Mouse (Mus musculus) hindbrain, embryonic 10.5 days (tissue): ENCODE measurements at regions not wholly inside any gene's neighbourhood (a gene's known extent, or its start where the extent isn't known, plus 50 kb on each side); places are given as distances from the start of the nearest gene placed in this dataset.

ENCODE experiments used
- DNase-seq: peaks from one replicate; pipeline ENCODE4 v3.0.0-alpha.2; 2017; ENCODE audit warnings: low spot score
- H3K27ac ChIP-seq: fragments of 300-500 bp; sonication (generic); 2 replicates; pipeline ENCODE4 v1.5.1; 2016; ENCODE audit warnings: mild to moderate bottlenecking, moderate library complexity
- H3K27me3 ChIP-seq: fragments of 300-500 bp; sonication (generic); 2 replicates; pipeline ENCODE4 v1.6.1; 2016; ENCODE audit warnings: mild to moderate bottlenecking; ENCODE audit not compliant: poor library complexity, insufficient read depth, severe bottlenecking
- H3K36me3 ChIP-seq: fragments of 300-500 bp; sonication (generic); 2 replicates; pipeline ENCODE4 v1.6.1; 2016; ENCODE audit warnings: mild to moderate bottlenecking, moderate library complexity
- H3K4me1 ChIP-seq: fragments of 300-500 bp; sonication (generic); replicated peaks from 2 replicates; pipeline ENCODE4 v1.6.1; 2016; ENCODE audit warnings: mild to moderate bottlenecking
- H3K4me3 ChIP-seq: fragments of 300-500 bp; sonication (generic); 2 replicates; pipeline ENCODE4 v1.5.1; 2016; ENCODE audit warnings: mild to moderate bottlenecking, moderate library complexity
- H3K9me3 ChIP-seq: fragments of 300-500 bp; sonication (generic); 2 replicates; pipeline ENCODE4 v1.6.1; 2016; ENCODE audit warnings: mild to moderate bottlenecking, moderate library complexity
- WGBS: fragments of 180-500 bp; shearing (Covaris S2); methylation state at CpG from one replicate; pipeline ENCODE4 v1.1.7; 2016; 5-methylcytosine and 5-hydroxymethylcytosine counted together

DNA sequence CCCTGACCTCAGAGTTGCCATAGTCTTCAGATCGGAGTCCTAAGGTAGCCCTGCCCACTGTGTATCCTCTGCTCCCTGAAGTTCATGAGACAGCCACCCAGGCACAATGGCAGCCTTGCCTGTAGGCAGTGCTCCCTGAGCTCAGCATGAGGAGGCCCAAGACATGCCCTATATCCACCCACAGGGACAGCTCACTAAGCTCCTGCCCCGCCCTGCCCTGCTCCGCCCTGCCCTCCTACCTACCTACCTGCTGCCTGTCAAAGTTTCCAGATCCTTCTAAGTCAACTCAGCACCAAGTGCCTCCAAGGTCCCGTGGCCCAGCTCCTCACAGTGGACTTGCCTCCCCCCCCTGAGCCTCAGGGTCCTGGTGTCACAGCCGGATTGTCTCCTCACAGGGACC, 168.9 kb downstream of the Bcl11b start:
- no peak overlapping the region for H3K4me3 ChIP-seq
- H3K36me3 ChIP-seq: no peaks in the 10 kb centered on the region
- peaks cover 25% of the 10 kb centered on the region for H3K4me1 ChIP-seq
- WGBS: 89% methylated on average over 5 of the region's 5 CpGs
- H3K27me3 ChIP-seq: 0 out of 2 replicates have a peak, but pooled peaks cover 6% of the 10 kb centered on the region
- H3K9me3 ChIP-seq: no peaks in the 10 kb centered on the region
- H3K27ac ChIP-seq: 0 out of 2 replicates have a peak overlapping the region, but pooled peaks have one; percentile 43
- no peak for DNase-seq

GRCm38 (mm10) chr12:107837741-107838140, 165.7 kb downstream of the Bcl11b start:
- DNase-seq: no peak
- 0 out of 2 replicates have a peak, but pooled peaks cover 6% of the 10 kb centered on the region for H3K4me1 ChIP-seq
- H3K27me3 ChIP-seq: 0 out of 2 replicates have a peak, but pooled peaks cover 2% of the 10 kb centered on the region
- no peak overlapping the region for H3K27ac ChIP-seq
- no peaks in the 10 kb centered on the region for H3K36me3 ChIP-seq
- 93% methylated on average over 12 of the region's 12 CpGs for WGBS
- H3K9me3 ChIP-seq: no peaks in the 10 kb centered on the region
- no peak overlapping the region for H3K4me3 ChIP-seq

DNA sequence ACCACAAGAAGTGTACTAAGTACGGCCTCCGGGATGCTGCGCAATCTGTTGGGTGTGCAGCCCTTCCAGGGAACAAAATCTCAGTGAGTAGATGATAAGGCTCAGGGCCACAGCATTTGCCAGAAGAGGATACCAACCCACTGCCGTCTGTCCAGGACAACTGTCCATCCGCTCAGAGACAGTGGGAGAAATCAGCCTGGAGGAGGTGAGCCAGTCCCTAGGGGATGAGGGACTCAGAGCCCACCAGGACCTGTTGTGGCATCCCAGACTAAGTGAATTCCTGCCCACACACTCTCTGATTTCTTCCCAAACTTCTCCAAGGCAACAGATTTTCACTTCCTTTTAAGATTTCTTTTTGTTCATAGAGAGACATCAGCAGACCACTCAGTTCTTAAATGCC, 158.8 kb downstream of the Bcl11b start:
- Histone ChIP-seq H3K36me3 (no peaks in the 10 kb centered on the region), H3K4me1 (no peaks in the 10 kb centered on the region), H3K9me3 (no peaks in the 10 kb centered on the region), H3K4me3 (no peak overlapping the region), H3K27ac (no peak overlapping the region), H3K27me3 (0 out of 2 replicates have a peak, but pooled peaks cover 3% of the 10 kb centered on the region)
- DNase-seq: no peak
- 92% methylated on average over 5 of the region's 5 CpGs for WGBS

GRCm38 (mm10) chr12:107850591-107850990, 152.8 kb downstream of the Bcl11b start:
- H3K9me3 ChIP-seq: no peaks in the 10 kb centered on the region
- no peak overlapping the region for H3K4me3 ChIP-seq
- no peaks in the 10 kb centered on the region for H3K4me1 ChIP-seq
- WGBS: 92% methylated on average over 7 of the region's 7 CpGs
- no peak overlapping the region for H3K27ac ChIP-seq
- no peaks in the 10 kb centered on the region for H3K36me3 ChIP-seq
- DNase-seq: no peak
- H3K27me3 ChIP-seq: no peaks in the 10 kb centered on the region

- H3K27me3 ChIP-seq: no peaks in the 10 kb centered on the region
- no peak for DNase-seq
- 67% methylated on average over 7 of the region's 7 CpGs for WGBS
Measured at GRCm38 (mm10) chr12:107852921-107853320, 150.5 kb downstream of the Bcl11b start.

GRCm38 (mm10) chr12:107855547-107855946, 147.9 kb downstream of the Bcl11b start:
- DNase-seq: no peak
- WGBS: 86% methylated on average over 4 of the region's 4 CpGs
- no peak overlapping the region for H3K4me3 ChIP-seq
- no peaks in the 10 kb centered on the region for H3K27me3 ChIP-seq
- H3K4me1 ChIP-seq: peaks cover 22% of the 10 kb centered on the region
- H3K9me3 ChIP-seq: no peaks in the 10 kb centered on the region
- no peaks in the 10 kb centered on the region for H3K36me3 ChIP-seq
- no peak overlapping the region for H3K27ac ChIP-seq

More at GRCm38 (mm10) chr12:107852921-107853320, 150.5 kb downstream of the Bcl11b start:
- Histone ChIP-seq H3K4me3 (no peak overlapping the region), H3K36me3 (no peaks in the 10 kb centered on the region), H3K27ac (no peak overlapping the region), H3K4me1 (no peaks in the 10 kb centered on the region), H3K9me3 (no peaks in the 10 kb centered on the region)

- DNase-seq: no peak
- Histone ChIP-seq H3K36me3 (no peaks in the 10 kb centered on the region), H3K4me3 (no peak overlapping the region), H3K27ac (no peak overlapping the region), H3K27me3 (no peaks in the 10 kb centered on the region), H3K9me3 (no peaks in the 10 kb centered on the region), H3K4me1 (peaks cover 22% of the 10 kb centered on the region)
- WGBS: 79% methylated on average over 6 of the region's 6 CpGs
Measured at GRCm38 (mm10) chr12:107856421-107857043, 146.9 kb downstream of the Bcl11b start.

DNA sequence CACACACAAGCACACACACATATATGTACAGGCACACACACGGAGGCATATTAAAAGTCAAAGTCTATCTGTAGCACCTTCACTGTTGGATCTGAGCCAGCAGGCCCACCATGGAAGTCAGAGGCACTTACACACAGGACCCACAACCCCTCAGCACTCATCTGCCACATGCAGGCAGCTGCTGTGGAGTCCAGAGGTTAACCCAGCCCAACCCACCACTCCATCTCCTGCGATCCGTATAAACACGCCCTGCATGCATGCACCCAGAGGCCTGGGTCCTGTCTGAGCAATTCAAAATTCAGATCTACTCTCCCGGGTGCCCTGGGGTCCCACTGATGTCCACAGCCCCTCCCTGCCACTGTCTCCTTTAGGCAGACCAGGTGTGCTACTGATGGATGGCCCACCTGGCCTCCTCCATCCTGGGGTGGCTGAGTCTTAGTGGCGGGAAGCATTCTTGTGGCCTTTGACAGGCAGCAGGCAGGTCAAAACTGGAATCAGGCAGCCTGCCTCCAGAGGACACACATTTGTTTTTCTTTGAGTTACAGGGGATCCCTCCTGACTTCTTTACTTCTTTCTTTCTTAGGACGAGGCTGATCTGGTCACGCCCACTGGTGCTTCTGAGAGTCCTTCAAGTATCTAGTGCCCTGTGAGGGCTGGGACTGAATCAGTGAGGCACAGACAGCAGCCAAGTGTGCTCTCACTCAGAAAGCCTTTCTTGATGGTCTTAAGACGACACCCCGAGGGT, 144.7 kb downstream of the Bcl11b start:
- peaks cover 22% of the 10 kb centered on the region for H3K4me1 ChIP-seq
- no peaks in the 10 kb centered on the region for H3K27me3 ChIP-seq
- 59% methylated on average over 10 of the region's 10 CpGs for WGBS
- H3K4me3 ChIP-seq: no peak overlapping the region
- peak overlapping the region; percentile 62 for H3K27ac ChIP-seq
- no peaks in the 10 kb centered on the region for H3K36me3 ChIP-seq
- 0 out of 2 replicates have a peak, but pooled peaks cover 4% of the 10 kb centered on the region for H3K9me3 ChIP-seq
- no peak for DNase-seq

DNA sequence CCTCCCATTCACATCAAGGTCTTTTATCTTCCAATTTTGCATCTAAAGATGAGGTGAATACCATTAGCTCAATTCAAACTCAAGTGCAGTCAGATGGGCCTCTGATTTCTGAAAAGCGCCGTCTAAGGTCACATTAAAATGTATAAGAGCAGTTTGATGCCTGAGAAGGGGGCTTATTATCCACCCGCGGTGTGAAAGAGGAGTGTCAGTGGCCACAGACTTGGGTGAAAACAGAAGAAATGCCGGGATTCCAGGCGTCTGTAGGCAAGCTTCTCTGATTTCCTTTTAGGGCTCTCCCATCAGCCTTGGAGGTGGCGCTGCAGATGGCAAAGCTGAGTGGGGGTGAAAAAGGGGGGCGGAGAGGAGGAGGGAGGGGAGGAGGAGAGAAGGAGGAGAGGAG, 143.7 kb downstream of the Bcl11b start:
- DNase-seq: no peak
- Histone ChIP-seq H3K4me1 (peaks cover 22% of the 10 kb centered on the region), H3K4me3 (0 out of 2 replicates have a peak overlapping the region, but pooled peaks have one; percentile 2), H3K27ac (peak overlapping the region; percentile 64), H3K27me3 (no peaks in the 10 kb centered on the region), H3K36me3 (no peaks in the 10 kb centered on the region), H3K9me3 (0 out of 2 replicates have a peak, but pooled peaks cover 4% of the 10 kb centered on the region)
- 23% methylated on average over 8 of the region's 8 CpGs for WGBS

- no peak for DNase-seq
- Histone ChIP-seq H3K9me3 (0 out of 2 replicates have a peak, but pooled peaks cover 4% of the 10 kb centered on the region), H3K27ac (peak overlapping the region; percentile 64; the same call in 1 of the 2 replicates), H3K27me3 (no peaks in the 10 kb centered on the region), H3K4me1 (peaks cover 22% of the 10 kb centered on the region), H3K36me3 (no peaks in the 10 kb centered on the region), H3K4me3 (no peak overlapping the region)
- 85% methylated on average over 6 of the region's 6 CpGs for WGBS
Measured at GRCm38 (mm10) chr12:107860358-107860757, 143.0 kb downstream of the Bcl11b start.
